Mouse (Mus musculus) thymus, postnatal 0 days (tissue): Measurements from ENCODE around the gene Tmcc3. TPM values are rescaled to one million over a fixed set of nuclear protein-coding genes. Genes with fewer than 3 reads are reported as not detected.

ENCODE experiments used
- DNase-seq: peaks from one replicate; pipeline ENCODE4 v3.0.0-alpha.2; 2015; ENCODE audit warnings: low spot score
- microRNA-seq: library from miRNA; unstranded; fragments of <30 nt; microRNA quantifications from one replicate; pipeline ENCODE4, GENCODE M21; 2016; ENCODE audit warnings: borderline number of aligned reads
- polyA plus RNA-seq: library from polyadenylated mRNA; unstranded; fragments of >200 nt; fragmentation: Nextera tagmentation; extraction: Ambion mirVana; gene quantifications from 2 replicates; pipeline ENCODE4 v1.2.1, GENCODE M21; 2015

Gene Tmcc3
- polyA plus RNA-seq, 1 experiment from 2014 or later: 14.0 TPM

GRCm38 (mm10) chr10:94625036-94625435, 313.3 kb downstream of the Tmcc3 start:
- DNase-seq: no peak

- DNase-seq: no peak
Measured at GRCm38 (mm10) chr10:94625606-94626005, 313.9 kb downstream of the Tmcc3 start.

GRCm38 (mm10) chr10:94630771-94631280, 319.1 kb downstream of the Tmcc3 start:
- no peak for DNase-seq

- no peak for DNase-seq
Measured at GRCm38 (mm10) chr10:94631541-94632113, 319.9 kb downstream of the Tmcc3 start.

GRCm38 (mm10) chr10:94632245-94632644, 320.5 kb downstream of the Tmcc3 start:
- DNase-seq: no peak

- no peak for DNase-seq
Measured at GRCm38 (mm10) chr10:94638599-94638998, 326.9 kb downstream of the Tmcc3 start.

- no peak for DNase-seq
Measured at GRCm38 (mm10) chr10:94639281-94639680, 327.5 kb downstream of the Tmcc3 start.

- DNase-seq: no peak
Measured at GRCm38 (mm10) chr10:94640067-94640466, 328.3 kb downstream of the Tmcc3 start.

Small RNAs within 50 kb of the gene (microRNA-seq; reads per million reads assigned to microRNA genes)
- gene Mir7211: not detected

Other genes starting within 250 kb of the Tmcc3 start
- 6.4 and 7.1 TPM in 2 replicates for gene Nr2c1, start 163.9 kb upstream of the Tmcc3 start, polyA plus RNA-seq
- gene Ndufa12, start 113.2 kb upstream of the Tmcc3 start, polyA plus RNA-seq: 436 and 485 TPM in 2 replicates
- not detected in 2 replicates for gene Gm4792, start 13.2 kb upstream of the Tmcc3 start, polyA plus RNA-seq